Mouse (Mus musculus): Measurements from ENCODE around the gene Snx21. TPM values are rescaled to one million over a fixed set of nuclear protein-coding genes. Genes with fewer than 3 reads are reported as not detected.
A peak's percentile ranks its signal among the peaks of the same experiment; 100 is the strongest.
"Not testable (repeated sequence)": the region's sequence is repeated elsewhere in the genome, so short reads cannot be mapped to it uniquely, and the experiment has no call there.

Snx21 gene
- polyA plus RNA-seq, 1 experiment from 2014 or later: 33.3 TPM

- H3K27ac ChIP-seq; H3K4me2 ChIP-seq (replicated peaks); H3K27me3 ChIP-seq (ENCODE audit: control insufficient read depth, insufficient read depth, low read length); H3K4me3 ChIP-seq (replicated peaks; ENCODE audit: low read length); ATAC-seq (ENCODE audit: low FRiP score); H3K9ac ChIP-seq; H3K4me1 ChIP-seq (replicated peaks; ENCODE audit: control insufficient read depth, insufficient read depth, low read length); H3K9me3 ChIP-seq (ENCODE audit: control insufficient read depth, low read length); DNase-seq (ENCODE audit: low spot score): not testable (repeated sequence)
- WGBS: 83% methylated on average over 6 of the region's 6 CpGs
- peaks cover 69% of the 10 kb centered on the region for H3K36me3 ChIP-seq (replicated peaks; ENCODE audit: control insufficient read depth, insufficient read depth)
Measured at GRCm38 (mm10) chr2:164798554-164798953, 12.9 kb downstream of the Snx21 start.

- peaks cover 15% of the 10 kb centered on the region; the same call in 1 of the 2 replicates for H3K4me1 ChIP-seq (replicated peaks; ENCODE audit: control insufficient read depth, insufficient read depth, low read length)
- no peaks in the 10 kb centered on the region for H3K27me3 ChIP-seq (ENCODE audit: control insufficient read depth, insufficient read depth, low read length)
- WGBS: 92% methylated on average over 13 of the region's 13 CpGs
- H3K27ac ChIP-seq: no peak overlapping the region
- ATAC-seq (ENCODE audit: low FRiP score): no peak
- peaks cover 59% of the 10 kb centered on the region for H3K36me3 ChIP-seq (replicated peaks; ENCODE audit: control insufficient read depth, insufficient read depth)
- no peak for DNase-seq (ENCODE audit: low spot score)
- H3K4me3 ChIP-seq (replicated peaks; ENCODE audit: low read length): no peak overlapping the region
- no peak overlapping the region for H3K4me2 ChIP-seq (replicated peaks)
- no peaks in the 10 kb centered on the region for H3K9me3 ChIP-seq (ENCODE audit: control insufficient read depth, low read length)
- no peak overlapping the region for H3K9ac ChIP-seq
Measured at GRCm38 (mm10) chr2:164800252-164801004, 14.8 kb downstream of the Snx21 start.

DNA sequence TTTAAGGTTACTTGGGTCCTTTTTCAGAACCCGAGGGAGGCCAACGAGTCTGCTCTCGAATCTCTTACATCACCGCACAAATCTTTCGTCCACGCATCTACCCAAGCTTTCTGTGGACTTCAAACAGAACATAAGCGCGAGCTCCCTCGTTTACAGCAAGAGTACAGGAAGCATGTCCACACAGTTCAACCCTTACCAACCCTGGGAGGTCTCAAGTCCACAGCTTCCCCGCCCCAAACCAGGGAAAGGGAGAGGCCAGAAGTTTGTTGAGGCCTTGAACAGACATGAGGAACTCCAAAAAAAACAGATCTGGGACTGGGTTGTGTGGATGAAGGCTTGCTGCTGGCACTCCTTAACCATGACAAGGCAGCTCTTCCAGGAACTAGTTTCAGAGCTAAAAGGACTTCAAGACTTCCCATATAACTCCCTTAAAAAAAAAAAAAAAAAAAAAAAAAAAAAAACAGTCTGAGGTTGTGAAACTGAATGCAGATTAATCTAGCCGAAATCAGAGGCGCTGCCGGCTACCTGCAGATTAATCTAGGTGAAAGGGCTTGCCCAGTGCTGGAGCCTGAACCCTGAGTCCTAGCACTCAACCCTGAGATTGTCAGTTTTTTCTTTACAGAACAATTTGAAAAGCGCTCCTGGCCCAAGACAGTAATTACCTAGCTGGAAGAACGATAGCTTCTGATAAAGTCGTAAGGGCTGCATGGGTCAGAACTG is 17.7 kb downstream of the Snx21 start:
- peak overlapping the region; percentile 75 for H3K9ac ChIP-seq

GRCm38 (mm10) chr2:164803921-164804313 is 18.3 kb downstream of the Snx21 start:
- Histone ChIP-seq H3K9me3 (ENCODE audit: control insufficient read depth, low read length) (no peaks in the 10 kb centered on the region), H3K27ac (no peak overlapping the region), H3K4me3 (replicated peaks; ENCODE audit: low read length) (peak overlapping the region; percentile 67), H3K27me3 (ENCODE audit: control insufficient read depth, insufficient read depth, low read length) (no peaks in the 10 kb centered on the region), H3K4me1 (replicated peaks; ENCODE audit: control insufficient read depth, insufficient read depth, low read length) (peaks cover 21% of the 10 kb centered on the region; the same call in 1 of the 2 replicates), H3K9ac (peak overlapping the region; percentile 75), H3K36me3 (replicated peaks; ENCODE audit: control insufficient read depth, insufficient read depth) (peaks cover 33% of the 10 kb centered on the region), H3K4me2 (replicated peaks) (peak overlapping the region; percentile 64)
- ATAC-seq (ENCODE audit: low FRiP score) (no peak), DNase-seq (ENCODE audit: low spot score) (no peak)
- 67% methylated on average over 1 of the region's 1 CpGs for WGBS

More for the DNA sequence above, 17.7 kb downstream of the Snx21 start:
- Histone ChIP-seq H3K9me3 (ENCODE audit: control insufficient read depth, low read length) (no peaks in the 10 kb centered on the region), H3K27me3 (ENCODE audit: control insufficient read depth, insufficient read depth, low read length) (no peaks in the 10 kb centered on the region), H3K4me3 (replicated peaks; ENCODE audit: low read length) (peak overlapping the region; percentile 67), H3K36me3 (replicated peaks; ENCODE audit: control insufficient read depth, insufficient read depth) (peaks cover 32% of the 10 kb centered on the region), H3K4me2 (replicated peaks) (peak overlapping the region; percentile 64), H3K4me1 (replicated peaks; ENCODE audit: control insufficient read depth, insufficient read depth, low read length) (peaks cover 21% of the 10 kb centered on the region; the same call in 1 of the 2 replicates), H3K27ac (no peak overlapping the region)
- ATAC-seq (ENCODE audit: low FRiP score) (no peak), DNase-seq (ENCODE audit: low spot score) (no peak)
- WGBS: 94% methylated on average over 16 of the region's 16 CpGs

GRCm38 (mm10) chr2:164804533-164805331 is 19.1 kb downstream of the Snx21 start, which contains the start of the genes Acot8 and Zswim3:
TSS of gene Acot8 (minus strand) at chr2:164804882.
TSS of gene Zswim3 (plus strand) at chr2:164805098.
- peak within 1 kb of the TSS; percentile 75 for H3K9ac ChIP-seq
- H3K36me3 ChIP-seq (replicated peaks; ENCODE audit: control insufficient read depth, insufficient read depth): peaks cover 31% of the 10 kb centered on the region
- WGBS: 0% methylated on average over 47 of the region's 47 CpGs
- H3K4me1 ChIP-seq (replicated peaks; ENCODE audit: control insufficient read depth, insufficient read depth, low read length): peaks cover 21% of the 10 kb centered on the region; the same call in 1 of the 2 replicates
- no peaks in the 10 kb centered on the region for H3K9me3 ChIP-seq (ENCODE audit: control insufficient read depth, low read length)
- peak within 1 kb of the TSS; percentile 85 for H3K27ac ChIP-seq
- ATAC-seq (ENCODE audit: low FRiP score) (peak; percentile 97), DNase-seq (ENCODE audit: low spot score) (peak; percentile 99)
- peak within 1 kb of the TSS; percentile 67 for H3K4me3 ChIP-seq (replicated peaks; ENCODE audit: low read length)
- H3K4me2 ChIP-seq (replicated peaks): peak within 1 kb of the TSS; percentile 64
- no peaks in the 10 kb centered on the region for H3K27me3 ChIP-seq (ENCODE audit: control insufficient read depth, insufficient read depth, low read length)

- H3K36me3 ChIP-seq (replicated peaks; ENCODE audit: control insufficient read depth, insufficient read depth): peaks cover 25% of the 10 kb centered on the region
- no peaks in the 10 kb centered on the region for H3K27me3 ChIP-seq (ENCODE audit: control insufficient read depth, insufficient read depth, low read length)
- no peaks in the 10 kb centered on the region for H3K9me3 ChIP-seq (ENCODE audit: control insufficient read depth, low read length)
- DNase-seq (ENCODE audit: low spot score): no peak
- ATAC-seq (ENCODE audit: low FRiP score): peak; percentile 53; the same call in 1 of the 2 replicates
- H3K4me3 ChIP-seq (replicated peaks; ENCODE audit: low read length): peak overlapping the region; percentile 67
- WGBS: 1% methylated on average over 21 of the region's 21 CpGs
- peaks cover 21% of the 10 kb centered on the region; the same call in 1 of the 2 replicates for H3K4me1 ChIP-seq (replicated peaks; ENCODE audit: control insufficient read depth, insufficient read depth, low read length)
- H3K9ac ChIP-seq: peak overlapping the region; percentile 73
- peak overlapping the region; percentile 64 for H3K4me2 ChIP-seq (replicated peaks)
- peak overlapping the region; percentile 83 for H3K27ac ChIP-seq
Measured at GRCm38 (mm10) chr2:164805332-164805718, 19.7 kb downstream of the Snx21 start.

DNA sequence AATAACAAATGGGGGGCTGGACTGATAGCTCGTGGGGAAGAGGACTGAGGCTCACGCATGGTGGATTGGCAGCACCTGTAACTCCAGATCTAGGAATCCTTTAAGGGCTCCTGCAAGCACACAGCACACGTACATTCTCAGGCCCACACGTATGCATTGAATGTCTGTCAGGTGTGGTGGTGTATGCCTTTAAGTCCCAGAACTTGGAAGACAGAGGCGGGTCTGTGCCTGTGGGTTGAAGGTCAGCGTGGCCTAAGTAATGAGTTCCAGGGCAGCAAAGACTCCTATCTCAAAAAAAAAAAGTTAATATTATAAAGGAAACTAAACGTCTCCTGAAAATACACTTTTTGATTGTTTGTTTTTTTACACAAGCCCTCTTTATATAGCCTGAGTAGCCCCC is 21.0 kb downstream of the Snx21 start:
- Histone ChIP-seq H3K4me2 (replicated peaks) (peak overlapping the region; percentile 64; the same call in 1 of the 2 replicates), H3K27me3 (ENCODE audit: control insufficient read depth, insufficient read depth, low read length) (no peaks in the 10 kb centered on the region), H3K4me1 (replicated peaks; ENCODE audit: control insufficient read depth, insufficient read depth, low read length) (peaks cover 21% of the 10 kb centered on the region; the same call in 1 of the 2 replicates), H3K27ac (no peak overlapping the region), H3K9ac (no peak overlapping the region), H3K36me3 (replicated peaks; ENCODE audit: control insufficient read depth, insufficient read depth) (peaks cover 15% of the 10 kb centered on the region), H3K9me3 (ENCODE audit: control insufficient read depth, low read length) (no peaks in the 10 kb centered on the region), H3K4me3 (replicated peaks; ENCODE audit: low read length) (no peak overlapping the region)
- DNase-seq (ENCODE audit: low spot score) (no peak), ATAC-seq (ENCODE audit: low FRiP score) (no peak)
- 84% methylated on average over 7 of the region's 7 CpGs for WGBS

DNA sequence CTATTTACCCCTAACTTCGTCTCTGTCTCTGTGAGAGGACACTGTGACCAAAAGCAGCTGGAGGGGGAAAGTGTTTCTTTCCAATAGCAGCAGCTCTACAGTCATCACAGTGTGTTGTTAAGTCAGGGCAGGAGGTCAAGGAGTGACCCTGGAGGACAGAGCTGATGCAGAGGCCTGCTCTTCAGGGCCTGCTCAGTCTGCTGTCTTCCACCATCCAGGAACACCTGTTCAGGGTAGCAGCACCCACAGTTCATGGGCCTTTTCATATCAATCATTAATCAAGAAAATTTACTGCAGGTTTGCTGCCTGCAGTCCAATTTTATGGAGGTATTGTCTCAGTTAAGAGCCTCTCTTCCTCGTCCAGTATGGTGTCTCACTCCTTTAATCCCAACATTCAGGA is 27.9 kb downstream of the Snx21 start:
- Histone ChIP-seq H3K4me3 (replicated peaks; ENCODE audit: low read length) (no peak overlapping the region), H3K9me3 (ENCODE audit: control insufficient read depth, low read length) (no peaks in the 10 kb centered on the region), H3K9ac (no peak overlapping the region), H3K4me2 (replicated peaks) (no peak overlapping the region), H3K27me3 (ENCODE audit: control insufficient read depth, insufficient read depth, low read length) (no peaks in the 10 kb centered on the region), H3K36me3 (replicated peaks; ENCODE audit: control insufficient read depth, insufficient read depth) (peaks cover 24% of the 10 kb centered on the region), H3K27ac (no peak overlapping the region), H3K4me1 (replicated peaks; ENCODE audit: control insufficient read depth, insufficient read depth, low read length) (no peaks in the 10 kb centered on the region)
- WGBS: 70% methylated on average over 2 of the region's 2 CpGs
- ATAC-seq (ENCODE audit: low FRiP score): no peak
- no peak for DNase-seq (ENCODE audit: low spot score)

All from hindbrain, embryonic 14.5 days (tissue).